Mouse (Mus musculus): Measurements from ENCODE around the gene Specc1l.

- no peak for TF ChIP-seq POLR2A (IDR thresholded peaks at IDR 0.05; ENCODE audit: insufficient read depth, low read depth, low read length)
- TF ChIP-seq CTCF (IDR thresholded peaks at IDR 0.05), result no peak
These were observed 120.4 kb downstream of the Specc1l start for GRCm38 (mm10) chr10:75332268-75332667.

All from heart, adult 2 months (tissue).